Mouse (Mus musculus) right cerebral cortex, adult 2 months (tissue): Measurements from ENCODE around the gene Nr3c2.
A peak's percentile ranks its signal among the peaks of the same experiment; 100 is the strongest.

Experiments
- DNase-seq, 2 experiments: peaks; one replicate each; pipeline ENCODE4 v3.0.0; 2021 to 2022; ENCODE audit warnings: low spot score in 2 of 2

Nr3c2 gene

DNA sequence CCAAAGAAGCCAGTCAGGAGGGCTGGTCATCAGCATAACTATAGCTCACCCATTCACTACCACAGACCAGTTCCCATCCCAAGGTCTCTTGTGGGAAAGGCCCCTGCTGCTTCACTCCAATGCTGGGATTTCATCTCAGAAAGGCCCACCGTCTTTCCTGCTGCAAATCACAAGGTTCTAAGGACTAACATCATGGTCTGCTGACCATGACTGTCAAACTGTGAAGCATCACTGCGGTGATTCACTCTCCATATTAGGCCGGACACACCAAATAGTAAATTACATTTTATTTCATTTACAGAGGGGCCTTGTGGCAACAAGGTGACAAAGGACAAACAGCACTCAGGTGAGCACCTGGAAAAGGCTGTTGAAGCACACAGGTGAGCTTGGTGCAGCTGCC lies 350.9 kb downstream of the Nr3c2 start:
- no peak for DNase-seq

DNA sequence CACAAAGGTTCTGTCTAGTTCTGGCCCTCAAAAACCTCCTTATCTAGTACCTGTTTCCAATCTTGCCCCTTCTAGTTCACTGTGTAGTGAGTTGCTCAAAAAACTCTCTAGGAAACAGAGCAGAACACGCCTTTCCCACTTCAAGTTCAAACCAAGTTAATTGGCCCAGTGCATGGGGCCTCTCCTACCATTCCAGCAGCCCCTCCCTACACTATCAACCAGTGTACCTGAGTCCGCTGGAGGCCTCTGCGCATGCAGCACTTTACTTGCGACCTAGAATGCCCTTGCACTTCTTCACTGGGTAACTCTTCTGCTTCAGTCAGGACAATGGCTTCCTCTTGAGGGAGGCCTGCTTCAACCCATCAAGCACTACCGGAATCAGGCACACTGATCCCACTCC lies 351.9 kb downstream of the Nr3c2 start:
- no peak for DNase-seq

DNA sequence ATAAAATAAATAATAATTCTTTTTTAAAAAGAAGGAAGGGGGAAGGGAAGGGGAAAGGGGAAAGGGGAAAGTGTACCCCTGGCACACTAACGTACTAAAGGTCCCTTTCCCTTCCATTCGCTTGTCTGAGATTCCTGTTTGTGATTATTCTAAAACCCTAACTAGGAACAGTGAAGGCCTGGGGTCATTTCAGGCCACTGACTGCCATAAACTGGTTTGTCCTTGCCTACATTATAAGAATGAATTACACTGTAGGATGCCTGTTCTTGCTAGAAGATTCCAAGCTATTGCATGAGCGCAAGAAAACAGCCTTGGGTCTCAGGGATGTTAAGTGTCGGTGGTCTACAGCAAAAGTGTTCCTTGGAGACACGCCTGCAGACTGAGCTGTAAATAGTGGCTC lies 355.2 kb downstream of the Nr3c2 start:
- no peak for DNase-seq

DNA sequence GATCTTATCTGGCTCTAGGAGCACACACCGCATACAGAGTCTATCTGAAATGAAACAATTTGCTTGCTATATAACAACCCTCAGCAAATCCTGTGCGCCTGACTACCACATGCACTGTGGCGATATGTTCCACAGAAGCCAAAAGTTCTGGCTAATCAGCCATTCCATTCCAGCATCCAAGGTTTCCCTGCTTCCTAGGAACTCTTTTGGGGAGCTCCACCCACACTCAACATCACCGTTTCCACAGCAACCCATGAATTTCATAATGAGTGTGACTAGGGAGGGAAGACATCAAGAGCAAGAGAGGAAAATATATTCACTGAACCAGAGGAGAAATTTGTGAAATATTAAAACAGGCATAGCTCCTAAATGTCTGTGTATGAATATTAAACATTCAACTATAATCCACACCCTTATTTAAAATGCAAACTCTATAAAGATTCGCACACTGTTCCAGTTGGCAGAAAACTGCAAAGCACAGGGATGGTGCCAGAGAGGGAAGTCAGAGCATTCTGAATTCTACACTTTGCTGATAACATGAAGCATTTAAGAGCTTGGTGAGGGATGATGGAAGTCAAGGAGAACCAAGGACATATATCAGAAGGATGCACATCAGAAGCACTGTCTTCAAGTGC lies 357.3 kb downstream of the Nr3c2 start:
- peak; percentile 67 to 72 for DNase-seq

DNA sequence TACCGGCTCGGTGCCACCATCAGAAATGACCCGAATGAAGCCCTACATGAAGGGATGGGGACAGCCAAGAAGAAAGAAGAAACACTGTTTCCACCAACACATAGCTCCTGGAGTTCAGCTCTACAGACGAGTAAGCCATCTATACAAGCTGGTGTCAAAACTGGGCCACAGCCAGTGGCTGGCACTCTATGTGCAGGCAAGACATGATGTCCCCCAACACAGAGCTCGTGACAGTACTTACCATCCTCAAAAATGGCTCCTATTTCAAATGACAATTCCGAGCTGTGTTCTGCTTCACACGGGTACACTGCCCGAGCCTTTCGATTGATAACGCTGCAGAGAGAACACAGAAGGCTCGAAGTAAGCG lies 357.8 kb downstream of the Nr3c2 start:
- no peak for DNase-seq

DNA sequence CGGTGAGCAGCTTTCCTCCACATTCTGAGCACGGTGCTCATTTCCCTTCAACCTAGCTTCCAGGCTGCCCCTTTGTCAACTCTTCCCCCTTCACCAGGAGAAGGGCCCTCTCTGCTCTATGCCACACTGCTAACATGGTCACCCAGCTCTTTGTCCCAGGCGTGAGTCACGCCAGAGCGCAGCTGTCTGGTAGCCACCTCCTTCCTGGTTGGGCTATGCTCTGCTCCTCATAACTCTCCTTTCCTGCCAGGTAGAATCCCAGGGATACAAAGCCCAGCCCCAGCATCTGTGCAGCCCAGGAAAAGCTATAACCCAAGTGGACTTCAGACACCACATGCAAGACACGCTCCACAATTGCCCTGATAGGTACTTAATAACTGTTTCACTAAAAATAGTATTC lies 362.0 kb downstream of the Nr3c2 start:
- no peak for DNase-seq

DNA sequence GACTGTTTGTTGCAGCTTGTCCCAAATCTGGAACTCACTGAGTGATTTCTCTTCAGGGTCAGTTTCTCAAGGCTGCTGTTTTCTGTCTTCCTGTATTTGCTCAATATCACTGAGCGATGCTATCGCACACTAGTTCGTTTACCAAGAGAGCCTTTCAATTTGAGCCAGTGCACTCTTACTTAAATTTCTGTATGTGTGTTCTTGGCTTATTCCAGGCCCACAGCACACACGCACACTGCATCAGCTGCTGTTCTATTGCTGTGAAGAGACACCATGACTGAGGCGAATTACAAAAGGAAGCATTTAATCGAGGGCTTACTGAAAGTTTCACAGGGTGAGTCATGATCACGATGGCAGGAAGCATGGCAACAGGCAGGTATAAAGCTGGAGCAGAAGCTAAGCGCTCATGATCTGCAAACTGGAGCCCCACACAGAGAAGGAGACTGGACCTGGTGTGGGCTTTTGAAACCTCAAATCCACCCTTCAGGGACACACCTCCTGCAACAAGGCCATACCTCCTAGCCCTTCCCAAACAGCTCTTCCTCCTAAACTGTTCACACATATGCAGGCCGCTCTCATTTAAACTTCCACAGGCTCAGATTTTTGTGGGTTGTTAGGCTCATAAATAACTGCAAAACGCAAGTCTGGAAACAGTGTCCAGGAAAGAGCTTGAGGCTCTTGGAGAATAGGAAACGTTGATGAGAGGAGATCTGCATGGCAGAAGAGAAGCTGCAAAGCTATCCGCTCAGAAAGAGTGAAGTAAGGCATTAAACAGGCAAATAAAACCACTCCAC lies 363.2 kb downstream of the Nr3c2 start:
- peak; percentile 32 to 35 for DNase-seq

DNA sequence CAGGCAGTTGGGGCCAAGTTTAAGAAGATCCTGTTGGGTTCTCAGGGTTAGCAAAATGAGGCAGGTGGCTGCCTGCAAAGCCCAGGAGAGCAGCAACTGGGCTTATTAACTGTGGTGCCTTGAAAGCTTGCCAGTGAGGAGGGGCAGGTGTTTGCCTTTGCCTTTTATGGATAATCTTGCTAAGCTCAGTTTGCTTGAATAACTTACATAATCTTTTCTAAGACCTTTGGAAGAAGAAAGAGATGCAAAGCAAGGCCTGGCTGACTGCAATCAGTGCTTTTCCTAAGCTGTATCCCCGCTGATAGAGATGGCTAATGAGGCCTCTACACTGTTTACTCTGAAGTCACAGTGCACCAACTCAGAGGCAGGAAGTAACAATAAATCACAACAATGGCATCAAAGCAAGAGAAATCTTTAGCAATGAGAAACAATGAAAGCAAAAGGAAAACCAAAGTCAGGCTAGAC lies 368.7 kb downstream of the Nr3c2 start:
- DNase-seq: no peak

DNA sequence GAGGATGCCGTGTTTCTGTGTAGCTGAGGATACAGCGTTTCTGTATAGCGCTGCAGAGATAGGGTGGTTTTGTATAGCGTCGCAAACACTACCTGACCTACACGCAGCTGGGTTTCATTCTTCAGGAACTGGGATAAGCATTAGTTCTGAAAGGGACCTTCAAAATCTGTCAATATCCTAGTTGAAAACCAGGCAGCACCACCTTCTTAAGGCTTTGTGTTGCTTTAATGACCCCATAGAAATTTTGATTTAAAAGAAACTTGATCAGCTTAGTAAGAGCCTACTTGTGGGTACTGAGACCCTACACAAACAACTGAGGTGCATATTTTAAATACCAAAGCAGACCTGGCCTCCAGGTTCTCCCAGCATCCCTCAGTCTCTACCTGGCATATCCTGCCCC lies 372.9 kb downstream of the Nr3c2 start:
- DNase-seq: no peak

DNA sequence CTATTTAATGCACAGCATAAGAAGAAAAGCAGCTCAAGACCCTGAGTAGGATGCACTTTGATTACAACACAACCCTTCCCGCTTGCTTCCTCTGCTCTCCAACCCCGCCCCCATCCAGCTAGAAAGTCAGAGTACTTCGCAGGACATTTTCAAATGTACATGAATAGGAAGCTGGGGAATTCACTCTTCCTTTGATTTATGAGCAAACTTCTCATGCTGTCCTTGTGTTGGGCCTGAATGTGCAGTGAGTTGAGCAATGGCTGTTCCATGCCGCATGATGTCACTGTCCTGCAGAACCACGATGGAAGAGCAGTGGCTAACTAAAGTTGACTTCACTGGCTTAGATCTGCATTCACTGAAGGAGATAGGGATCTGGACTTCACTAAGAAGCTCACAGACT lies 376.3 kb downstream of the Nr3c2 start:
- DNase-seq: no peak

DNA sequence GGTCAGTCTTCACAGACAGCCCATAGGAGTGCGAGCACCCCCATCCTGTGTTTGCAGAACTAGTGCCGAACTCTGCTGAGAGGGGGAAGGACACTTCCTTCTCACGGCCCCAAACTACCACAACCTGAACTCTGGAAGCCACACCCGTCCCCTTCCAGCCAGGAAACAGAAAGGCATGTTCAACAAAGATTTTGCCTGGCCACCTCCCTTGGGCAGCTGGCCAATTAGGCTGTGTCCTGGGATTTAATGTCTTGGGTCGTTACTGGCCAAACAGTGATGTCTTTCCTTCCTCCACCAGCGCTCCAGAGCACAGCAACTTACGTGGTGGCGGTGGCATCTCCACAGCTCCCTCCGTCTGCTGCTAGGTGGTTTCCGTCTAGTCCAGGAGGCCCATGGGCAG lies 377.6 kb downstream of the Nr3c2 start:
- no peak for DNase-seq

DNA sequence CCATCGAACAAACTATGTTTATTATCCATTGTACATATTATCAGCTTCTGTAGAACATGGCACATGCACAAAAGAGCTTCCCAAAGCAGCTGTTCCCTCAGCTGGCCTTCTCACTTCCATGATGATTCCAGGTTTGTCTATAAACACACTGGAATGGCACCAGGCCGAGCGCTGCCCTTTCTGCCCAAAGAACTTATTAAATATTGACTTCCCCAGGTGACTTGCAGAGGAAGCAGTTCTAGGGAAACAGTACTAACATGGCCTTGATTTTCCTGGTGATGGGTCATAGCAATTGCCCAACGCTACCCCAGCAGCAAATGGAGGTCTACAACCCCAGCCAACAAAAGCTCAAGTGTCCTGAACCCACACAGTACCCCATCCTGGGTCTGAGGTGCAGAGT lies 379.0 kb downstream of the Nr3c2 start:
- DNase-seq: no peak

DNA sequence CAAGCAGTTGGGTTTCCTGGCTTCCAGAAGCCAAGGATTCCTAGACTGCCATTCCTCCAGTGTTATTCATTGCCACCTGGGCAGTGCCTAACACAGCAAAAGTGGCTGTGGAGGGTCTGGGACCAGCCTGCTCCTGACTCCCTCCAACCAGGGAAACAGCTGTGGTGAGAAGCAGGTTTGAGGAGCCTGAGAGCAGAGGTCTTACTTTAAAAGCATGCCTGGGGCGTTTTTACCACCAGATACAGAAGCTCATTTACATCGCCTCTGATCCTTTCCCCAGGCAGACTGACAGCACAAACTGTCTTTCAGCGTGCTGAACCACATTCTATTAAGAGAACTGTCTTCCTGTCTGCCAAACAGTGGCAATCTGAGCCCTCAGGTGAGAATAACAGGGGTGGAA lies 380.7 kb downstream of the Nr3c2 start:
- DNase-seq: no peak

DNA sequence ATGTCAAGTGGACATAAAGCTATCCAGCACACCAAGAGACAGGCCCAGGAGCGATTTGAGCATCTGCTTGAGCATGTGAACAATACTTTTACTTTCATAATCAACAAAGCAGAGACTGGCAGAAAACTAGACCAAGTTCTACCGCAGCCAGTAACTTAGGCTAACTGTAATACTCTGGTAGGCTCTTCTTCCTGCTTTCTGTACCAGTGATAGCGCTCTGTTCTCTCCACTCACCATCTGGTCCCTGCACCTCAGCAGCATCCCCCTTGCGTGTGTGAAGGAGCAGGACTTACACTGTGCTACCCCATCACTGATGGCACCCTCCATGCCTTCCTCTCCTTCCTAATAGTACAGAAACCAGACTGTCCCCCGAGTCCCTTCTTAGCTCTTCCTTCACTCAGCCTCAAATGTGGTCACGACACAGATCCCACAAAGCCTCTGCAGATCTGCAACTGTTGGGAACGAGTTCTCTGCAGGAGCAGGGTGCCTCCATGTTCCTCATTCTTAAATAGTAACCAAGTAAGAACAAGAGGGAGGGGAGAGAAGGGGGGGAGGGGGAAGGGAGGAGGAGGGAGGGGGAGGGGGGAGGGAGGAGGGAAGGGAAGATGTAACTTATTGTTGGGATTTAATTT lies 383.5 kb downstream of the Nr3c2 start:
- DNase-seq: no peak

DNA sequence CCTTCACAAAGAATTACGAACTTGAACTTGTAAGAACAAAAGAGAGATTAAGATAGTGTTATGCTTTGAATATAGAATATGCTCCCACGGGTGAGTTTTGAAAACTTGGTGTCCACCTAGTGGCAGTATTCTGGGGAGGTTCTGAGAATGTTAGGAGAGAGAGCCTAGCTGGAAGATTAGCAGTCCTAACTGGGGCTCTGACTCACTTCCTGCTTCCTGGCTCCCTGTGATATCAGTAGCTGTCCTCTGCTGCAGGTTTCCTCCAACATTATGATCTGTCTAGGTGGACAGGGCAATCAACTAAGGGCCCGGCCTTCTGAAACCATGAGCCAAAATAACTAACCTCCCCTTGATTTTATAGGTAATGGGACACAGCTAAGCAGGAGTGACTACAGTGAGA lies 385.2 kb downstream of the Nr3c2 start:
- DNase-seq: no peak

DNA sequence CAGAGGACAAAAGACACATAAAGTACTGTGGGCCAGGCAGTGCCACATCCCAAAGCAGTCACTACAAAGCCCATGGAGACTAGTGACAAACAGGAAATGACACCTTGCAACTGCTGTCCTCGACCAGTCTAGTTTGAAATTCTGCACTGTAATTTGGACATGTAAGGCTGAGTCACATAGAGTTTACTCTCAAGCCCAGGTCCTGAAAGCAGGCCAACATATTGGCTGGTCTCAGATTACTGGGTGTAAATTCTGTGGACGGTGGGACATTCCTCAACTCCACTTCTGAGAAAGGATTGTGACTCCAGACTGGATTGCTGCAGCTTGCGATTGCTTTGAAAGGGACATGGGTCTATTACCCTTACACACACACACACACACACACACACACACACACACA lies 388.8 kb downstream of the Nr3c2 start:
- DNase-seq: no peak

DNA sequence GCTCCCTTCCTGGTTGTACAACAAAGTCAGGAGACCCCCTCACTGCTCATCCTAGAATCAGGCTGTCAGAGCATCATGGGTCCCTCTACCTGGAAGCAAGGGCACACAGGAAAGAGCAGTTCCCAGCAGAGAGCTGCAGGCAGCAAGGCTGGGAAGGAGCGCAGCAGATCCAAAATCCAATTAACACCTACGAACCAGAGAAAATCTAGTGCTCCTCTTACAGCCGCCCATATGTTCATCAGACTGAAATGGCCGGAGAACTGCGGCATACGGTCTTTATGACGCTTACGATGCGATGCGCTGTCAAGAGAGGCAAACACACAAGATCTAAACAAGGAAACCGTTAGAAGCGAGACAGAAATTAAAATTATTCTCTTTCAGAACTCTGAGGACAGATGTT lies 389.2 kb downstream of the Nr3c2 start:
- no peak for DNase-seq

DNA sequence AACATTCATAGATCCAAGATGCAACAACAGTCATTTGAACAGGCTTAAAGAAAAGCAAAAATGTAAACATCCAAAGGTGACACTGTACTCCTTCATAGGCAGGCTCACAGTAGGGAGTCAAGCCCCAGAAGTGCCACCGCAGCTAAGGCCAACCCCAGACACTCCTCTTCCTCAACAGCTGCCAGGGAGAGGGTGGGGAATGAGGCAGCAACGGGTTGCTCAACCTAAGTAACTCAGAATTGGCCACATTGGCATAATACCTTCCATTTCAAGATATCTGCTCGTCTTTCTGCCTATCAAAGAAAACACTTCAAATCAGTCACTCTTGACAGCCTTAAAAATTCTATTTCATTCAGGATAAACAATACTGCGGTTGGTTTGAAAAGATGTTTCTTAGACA lies 392.9 kb downstream of the Nr3c2 start:
- DNase-seq: no peak

DNA sequence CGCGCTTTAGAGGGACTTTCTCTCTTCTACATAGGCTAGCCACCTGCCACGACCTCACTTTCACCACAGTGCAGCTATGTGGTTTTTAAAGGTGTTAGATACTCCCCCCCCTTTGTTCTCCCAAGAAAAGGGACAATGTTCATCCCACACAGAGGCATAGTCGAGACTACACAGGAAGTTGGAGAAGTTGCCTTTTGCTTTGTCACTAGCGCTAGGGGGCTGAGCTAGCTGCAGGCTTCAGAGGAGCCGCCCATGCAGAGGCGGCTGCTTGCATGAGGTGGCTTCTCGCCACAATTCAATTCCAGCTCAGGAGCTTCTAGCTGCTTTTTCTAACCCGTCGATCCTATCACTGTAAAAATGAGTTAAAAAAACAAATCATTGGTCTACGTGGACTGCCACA lies 393.4 kb downstream of the Nr3c2 start:
- peak; percentile 32 to 45 for DNase-seq

DNA sequence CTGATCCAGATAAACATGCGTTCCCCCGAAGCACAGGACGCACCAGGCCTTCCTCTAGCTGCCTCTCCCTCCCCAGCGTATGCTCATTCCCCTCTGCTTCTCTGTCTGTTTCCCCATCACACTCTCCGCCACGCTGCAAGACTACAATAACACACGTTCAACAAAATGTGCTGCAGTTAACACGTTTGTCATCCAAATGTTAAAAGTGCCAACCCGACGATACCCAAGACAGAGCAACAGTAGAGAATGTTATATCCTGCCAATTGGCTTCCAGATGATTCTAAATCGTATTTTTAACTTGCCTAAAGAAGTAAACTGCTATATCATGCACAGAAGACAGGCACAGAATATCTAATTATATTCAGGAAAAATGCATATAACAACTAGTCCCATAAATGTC lies 395.4 kb downstream of the Nr3c2 start:
- DNase-seq: peak in 1 of 2 experiments; percentile 35
